Mouse (Mus musculus): Measurements from ENCODE around the gene Rnf214. TPM values are rescaled to one million over a fixed set of nuclear protein-coding genes. Genes with fewer than 3 reads are reported as not detected.
A peak's percentile ranks its signal among the peaks of the same experiment; 100 is the strongest.

Rnf214 gene
- polyA plus RNA-seq, 1 experiment from 2014 or later: 52.1 TPM

- no peak overlapping the region for H3K4me3 ChIP-seq (replicated peaks)
- H3K36me3 ChIP-seq: peaks cover 83% of the 10 kb centered on the region
- H3K27ac ChIP-seq (replicated peaks): no peak overlapping the region
- H3K9ac ChIP-seq: no peak overlapping the region
- no peaks in the 10 kb centered on the region for H3K4me1 ChIP-seq
- no peak for ATAC-seq (ENCODE audit: insufficient number of reproducible peaks, low FRiP score, low TSS enrichment, low read depth)
- no peak overlapping the region for H3K4me2 ChIP-seq (replicated peaks)
- no peaks in the 10 kb centered on the region for H3K9me3 ChIP-seq (replicated peaks)
- no peaks in the 10 kb centered on the region for H3K27me3 ChIP-seq
Observed at GRCm38 (mm10) chr9:45893681-45894080, 13.0 kb downstream of the Rnf214 start.

GRCm38 (mm10) chr9:45877928-45878327, 28.8 kb downstream of the Rnf214 start:
- H3K9ac ChIP-seq: no peak overlapping the region
- no peak overlapping the region for H3K4me2 ChIP-seq (replicated peaks)
- no peak overlapping the region for H3K4me3 ChIP-seq (replicated peaks)
- H3K36me3 ChIP-seq: peaks cover 70% of the 10 kb centered on the region
- no peaks in the 10 kb centered on the region for H3K27me3 ChIP-seq
- no peaks in the 10 kb centered on the region for H3K4me1 ChIP-seq
- ATAC-seq (ENCODE audit: insufficient number of reproducible peaks, low FRiP score, low TSS enrichment, low read depth): no peak
- 67% methylated on average over 2 of the region's 2 CpGs for WGBS
- H3K9me3 ChIP-seq (replicated peaks): no peaks in the 10 kb centered on the region
- no peak overlapping the region for H3K27ac ChIP-seq (replicated peaks)

- H3K27ac ChIP-seq (replicated peaks): no peak overlapping the region
- no peak for ATAC-seq (ENCODE audit: insufficient number of reproducible peaks, low FRiP score, low TSS enrichment, low read depth)
- WGBS: 91% methylated on average over 3 of the region's 3 CpGs
- no peak overlapping the region for H3K4me3 ChIP-seq (replicated peaks)
- no peaks in the 10 kb centered on the region for H3K27me3 ChIP-seq
- H3K9me3 ChIP-seq (replicated peaks): no peaks in the 10 kb centered on the region
- H3K4me1 ChIP-seq: no peaks in the 10 kb centered on the region
- no peak overlapping the region for H3K9ac ChIP-seq
- no peak overlapping the region for H3K4me2 ChIP-seq (replicated peaks)
- peaks cover 77% of the 10 kb centered on the region for H3K36me3 ChIP-seq
Observed at GRCm38 (mm10) chr9:45870265-45870664, 36.4 kb downstream of the Rnf214 start.

- 93% methylated on average over 3 of the region's 3 CpGs for WGBS
- H3K9ac ChIP-seq: no peak overlapping the region
Observed at GRCm38 (mm10) chr9:45869181-45869580, 37.5 kb downstream of the Rnf214 start.

GRCm38 (mm10) chr9:45861813-45862212, 44.9 kb downstream of the Rnf214 start:
- ATAC-seq (ENCODE audit: insufficient number of reproducible peaks, low FRiP score, low TSS enrichment, low read depth): no peak
- H3K9me3 ChIP-seq (replicated peaks): no peaks in the 10 kb centered on the region
- H3K27me3 ChIP-seq: no peaks in the 10 kb centered on the region
- WGBS: 93% methylated on average over 7 of the region's 7 CpGs
- H3K36me3 ChIP-seq: peaks cover 92% of the 10 kb centered on the region
- H3K4me1 ChIP-seq: no peaks in the 10 kb centered on the region
- H3K27ac ChIP-seq (replicated peaks): no peak overlapping the region
- H3K9ac ChIP-seq: no peak overlapping the region
- H3K4me2 ChIP-seq (replicated peaks): no peak overlapping the region
- H3K4me3 ChIP-seq (replicated peaks): no peak overlapping the region

More at GRCm38 (mm10) chr9:45869181-45869580, 37.5 kb downstream of the Rnf214 start:
- H3K4me1 ChIP-seq: no peaks in the 10 kb centered on the region
- peaks cover 80% of the 10 kb centered on the region for H3K36me3 ChIP-seq
- no peak for ATAC-seq (ENCODE audit: insufficient number of reproducible peaks, low FRiP score, low TSS enrichment, low read depth)
- no peaks in the 10 kb centered on the region for H3K27me3 ChIP-seq
- no peak overlapping the region for H3K4me2 ChIP-seq (replicated peaks)
- no peak overlapping the region for H3K4me3 ChIP-seq (replicated peaks)
- no peaks in the 10 kb centered on the region for H3K9me3 ChIP-seq (replicated peaks)
- H3K27ac ChIP-seq (replicated peaks): no peak overlapping the region

GRCm38 (mm10) chr9:45859364-45859763, 47.3 kb downstream of the Rnf214 start:
- H3K4me1 ChIP-seq: no peaks in the 10 kb centered on the region
- no peaks in the 10 kb centered on the region for H3K9me3 ChIP-seq (replicated peaks)
- 95% methylated on average over 10 of the region's 10 CpGs for WGBS
- no peak overlapping the region for H3K27ac ChIP-seq (replicated peaks)
- no peak overlapping the region for H3K4me3 ChIP-seq (replicated peaks)
- no peak overlapping the region for H3K9ac ChIP-seq
- H3K4me2 ChIP-seq (replicated peaks): no peak overlapping the region
- ATAC-seq (ENCODE audit: insufficient number of reproducible peaks, low FRiP score, low TSS enrichment, low read depth): no peak
- H3K36me3 ChIP-seq: peaks cover 88% of the 10 kb centered on the region
- no peaks in the 10 kb centered on the region for H3K27me3 ChIP-seq

- no peak for ATAC-seq (ENCODE audit: insufficient number of reproducible peaks, low FRiP score, low TSS enrichment, low read depth)
- Histone ChIP-seq H3K4me2 (replicated peaks) (no peak overlapping the region), H3K4me3 (replicated peaks) (no peak overlapping the region), H3K9ac (no peak overlapping the region), H3K4me1 (peaks cover 20% of the 10 kb centered on the region), H3K36me3 (peaks cover 53% of the 10 kb centered on the region), H3K27me3 (no peaks in the 10 kb centered on the region), H3K9me3 (replicated peaks) (no peaks in the 10 kb centered on the region), H3K27ac (replicated peaks) (no peak overlapping the region)
- WGBS: 75% methylated on average over 1 of the region's 1 CpGs
Observed at GRCm38 (mm10) chr9:45854136-45854535, 52.6 kb downstream of the Rnf214 start.

- 88% methylated on average over 2 of the region's 2 CpGs for WGBS
- Histone ChIP-seq H3K9me3 (replicated peaks) (no peaks in the 10 kb centered on the region), H3K27me3 (no peaks in the 10 kb centered on the region), H3K27ac (replicated peaks) (no peak overlapping the region), H3K9ac (no peak overlapping the region), H3K36me3 (peaks cover 48% of the 10 kb centered on the region), H3K4me2 (replicated peaks) (no peak overlapping the region), H3K4me1 (peaks cover 24% of the 10 kb centered on the region), H3K4me3 (replicated peaks) (no peak overlapping the region)
- ATAC-seq (ENCODE audit: insufficient number of reproducible peaks, low FRiP score, low TSS enrichment, low read depth): no peak
Observed at GRCm38 (mm10) chr9:45853695-45854094, 53.0 kb downstream of the Rnf214 start.

- Histone ChIP-seq H3K27ac (replicated peaks) (no peak overlapping the region), H3K9ac (no peak overlapping the region), H3K27me3 (no peaks in the 10 kb centered on the region), H3K36me3 (peaks cover 29% of the 10 kb centered on the region), H3K9me3 (replicated peaks) (no peaks in the 10 kb centered on the region), H3K4me3 (replicated peaks) (no peak overlapping the region), H3K4me1 (peaks cover 29% of the 10 kb centered on the region), H3K4me2 (replicated peaks) (no peak overlapping the region)
- no peak for ATAC-seq (ENCODE audit: insufficient number of reproducible peaks, low FRiP score, low TSS enrichment, low read depth)
- WGBS: 89% methylated on average over 2 of the region's 2 CpGs
Observed at GRCm38 (mm10) chr9:45851776-45852175, 54.9 kb downstream of the Rnf214 start.

GRCm38 (mm10) chr9:45851330-45851729, 55.4 kb downstream of the Rnf214 start:
- H3K36me3 ChIP-seq: peaks cover 27% of the 10 kb centered on the region; the same call in 1 of the 2 replicates
- H3K4me3 ChIP-seq (replicated peaks): no peak overlapping the region
- H3K4me1 ChIP-seq: peaks cover 29% of the 10 kb centered on the region
- 66% methylated on average over 5 of the region's 5 CpGs for WGBS
- H3K27ac ChIP-seq (replicated peaks): 0 out of 2 replicates have a peak overlapping the region, but pooled peaks have one; percentile 90
- no peaks in the 10 kb centered on the region for H3K27me3 ChIP-seq
- no peak overlapping the region for H3K9ac ChIP-seq
- no peaks in the 10 kb centered on the region for H3K9me3 ChIP-seq (replicated peaks)
- no peak for ATAC-seq (ENCODE audit: insufficient number of reproducible peaks, low FRiP score, low TSS enrichment, low read depth)
- no peak overlapping the region for H3K4me2 ChIP-seq (replicated peaks)

- Histone ChIP-seq H3K27me3 (no peaks in the 10 kb centered on the region), H3K36me3 (0 out of 2 replicates have a peak, but pooled peaks cover 20% of the 10 kb centered on the region), H3K4me2 (replicated peaks) (no peak overlapping the region), H3K27ac (replicated peaks) (peak overlapping the region; percentile 90), H3K4me1 (peaks cover 29% of the 10 kb centered on the region), H3K9ac (no peak overlapping the region), H3K9me3 (replicated peaks) (no peaks in the 10 kb centered on the region), H3K4me3 (replicated peaks) (no peak overlapping the region)
- WGBS: 66% methylated on average over 8 of the region's 8 CpGs
- ATAC-seq (ENCODE audit: insufficient number of reproducible peaks, low FRiP score, low TSS enrichment, low read depth): no peak
Observed at GRCm38 (mm10) chr9:45850528-45851155, 56.1 kb downstream of the Rnf214 start.

All from embryonic facial prominence, embryonic 15.5 days (tissue).